Mouse (Mus musculus) heart, adult 2 months (tissue): ENCODE results near the gene Serpine1.

Experiments
- CTCF ChIP-seq: fragments of 200-600 bp; IDR thresholded peaks from 2 replicates; pipeline ENCODE4 v1.8.1; 2022; ENCODE audit warnings: antibody characterized with exemption, mild to moderate bottlenecking, moderate library complexity
- POLR2A ChIP-seq: fragments of 200-500 bp; IDR thresholded peaks from 2 replicates; pipeline ENCODE4 v1.6.1; 2011; ENCODE audit warnings: mild to moderate bottlenecking, low read depth, low read length, control low read depth; ENCODE audit not compliant: insufficient read depth

DNA sequence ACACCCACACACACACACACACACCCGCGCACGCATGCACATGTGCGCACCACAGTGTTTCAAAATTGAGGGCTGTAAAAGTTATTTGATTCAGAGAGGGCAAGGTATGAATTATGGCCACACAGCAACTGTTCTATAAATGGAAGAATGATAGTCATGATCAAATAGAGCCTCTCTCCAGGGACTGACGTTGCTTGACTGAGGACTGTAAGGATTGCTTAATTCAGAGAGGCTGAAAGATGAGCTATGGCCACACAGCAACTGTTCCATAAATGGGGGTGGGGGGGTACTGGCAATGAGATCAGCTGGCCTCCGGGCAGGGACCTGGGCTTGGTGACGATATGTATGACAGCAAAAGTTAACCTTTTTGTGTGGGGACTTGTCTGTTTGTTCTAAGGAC is 5.1 kb upstream of the Serpine1 start:
- TF ChIP-seq POLR2A (no peak), CTCF (no peak)
